Mouse (Mus musculus) lung, adult 2 months (tissue): ENCODE data around the gene Tcl1b5. TPM values are rescaled to one million over a fixed set of nuclear protein-coding genes. Genes with fewer than 3 reads are reported as not detected.

Source experiments
- DNase-seq: peaks from one replicate; pipeline ENCODE4 v3.0.0; 2022
- H3K4me1 ChIP-seq: fragments of 200-500 bp; 2 replicates; pipeline ENCODE4 v1.6.1; 2011; ENCODE audit warnings: low read length; ENCODE audit not compliant: control insufficient read depth, insufficient read depth
- H3K4me3 ChIP-seq: fragments of 200-500 bp; replicated peaks from 2 replicates; pipeline ENCODE3; 2011; ENCODE audit warnings: low read depth, mild to moderate bottlenecking, control low read depth, low read length; ENCODE audit errors: extremely low read depth
- CTCF ChIP-seq: fragments of 200-500 bp; IDR thresholded peaks from 2 replicates; pipeline ENCODE4 v1.5.1; 2011; ENCODE audit warnings: mild to moderate bottlenecking, low read length, control low read depth; ENCODE audit not compliant: insufficient read depth
- POLR2A ChIP-seq: fragments of 200-500 bp; IDR thresholded peaks from 2 replicates; pipeline ENCODE4 v1.6.1; 2011; ENCODE audit warnings: low read depth, mild to moderate bottlenecking, control low read depth, low read length, borderline replicate concordance; ENCODE audit errors: extremely low read depth
- WGBS: fragments of 180-500 bp; shearing (Covaris S2); methylation state at CpG from one replicate; pipeline ENCODE4 v1.1.7; 2018; 5-methylcytosine and 5-hydroxymethylcytosine counted together
- polyA plus RNA-seq: library from polyadenylated mRNA; depleted of rRNA; stranded (reverse); fragments of >200 nt; gene quantifications from 2 replicates; pipeline ENCODE4 v1.2.3, GENCODE M21; 2012; rRNA removed

Gene Tcl1b5
- polyA plus RNA-seq, 1 experiment, result not detected

DNA sequence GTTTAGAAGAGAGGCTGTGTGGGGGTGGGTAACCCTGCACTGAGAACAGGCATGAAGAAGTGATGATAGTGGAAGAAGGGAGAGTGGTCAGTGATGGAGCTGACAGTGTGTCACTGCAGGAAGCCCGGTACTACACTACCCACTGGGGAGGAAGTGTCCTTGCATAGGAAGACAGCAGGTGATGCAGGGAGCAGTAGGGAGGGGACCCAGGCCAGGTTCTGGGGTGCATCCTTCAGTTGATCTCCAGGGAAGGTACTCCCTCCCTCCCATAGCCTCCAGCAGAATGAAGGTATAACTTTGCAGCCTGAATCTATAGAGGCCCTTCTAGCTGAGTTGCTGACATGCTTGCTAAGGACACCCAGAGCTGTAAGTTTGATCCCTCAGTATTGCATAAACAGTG is 30.9 kb downstream of the Tcl1b5 start:
- H3K4me3 ChIP-seq, result no peak overlapping the region
- no peak for DNase-seq
- H3K4me1 ChIP-seq, result no peaks in the 10 kb centered on the region
- WGBS, result 53% methylated on average over 1 of the region's 1 CpGs
- TF ChIP-seq POLR2A (no peak), CTCF (no peak)

DNA sequence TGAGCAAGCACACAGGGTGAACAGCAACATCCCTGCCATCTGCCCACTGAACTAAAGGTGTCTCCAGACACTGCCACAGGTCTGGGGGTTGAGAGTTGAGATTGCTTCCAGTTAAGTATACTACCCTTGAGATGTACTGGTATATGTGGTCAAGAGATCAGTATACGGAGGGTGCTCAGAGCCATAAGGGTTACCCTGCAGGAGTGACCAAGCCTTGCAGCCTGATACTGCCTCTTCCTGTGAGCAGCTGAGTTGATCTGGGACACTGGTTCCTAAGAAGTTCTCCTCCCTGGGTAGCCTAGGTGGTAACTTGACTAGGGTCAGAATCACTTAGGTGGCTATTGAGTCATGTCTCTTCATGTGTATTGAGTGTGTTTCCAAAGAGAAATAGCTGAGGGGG is 32.3 kb downstream of the Tcl1b5 start:
- H3K4me1 ChIP-seq, result no peaks in the 10 kb centered on the region
- TF ChIP-seq POLR2A (no peak), CTCF (no peak)
- H3K4me3 ChIP-seq, result no peak overlapping the region
- DNase-seq, result no peak
- 87% methylated on average over 1 of the region's 1 CpGs for WGBS

DNA sequence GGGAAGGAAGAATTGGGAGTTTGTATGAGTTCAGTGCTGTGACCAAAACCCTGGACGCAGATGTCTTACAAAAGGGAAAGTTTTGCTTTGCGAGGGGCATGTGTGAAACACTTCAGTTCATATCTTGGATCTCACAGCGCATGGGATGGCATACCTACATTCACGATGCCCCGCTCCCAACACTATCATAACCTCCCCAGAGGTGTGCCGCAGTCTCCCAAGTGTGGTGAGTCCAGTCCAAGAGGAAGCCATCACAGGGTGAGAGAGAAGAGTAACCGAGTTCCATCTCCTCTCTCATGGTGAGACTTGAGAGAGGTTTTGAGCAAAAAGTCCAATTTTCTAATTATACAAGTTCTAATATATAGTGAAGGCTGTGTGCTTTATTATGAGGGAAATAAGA is 33.1 kb downstream of the Tcl1b5 start:
- Histone ChIP-seq H3K4me1 (no peaks in the 10 kb centered on the region), H3K4me3 (no peak overlapping the region)
- no peak for DNase-seq
- 89% methylated on average over 7 of the region's 7 CpGs for WGBS
- TF ChIP-seq POLR2A (no peak), CTCF (no peak)

DNA sequence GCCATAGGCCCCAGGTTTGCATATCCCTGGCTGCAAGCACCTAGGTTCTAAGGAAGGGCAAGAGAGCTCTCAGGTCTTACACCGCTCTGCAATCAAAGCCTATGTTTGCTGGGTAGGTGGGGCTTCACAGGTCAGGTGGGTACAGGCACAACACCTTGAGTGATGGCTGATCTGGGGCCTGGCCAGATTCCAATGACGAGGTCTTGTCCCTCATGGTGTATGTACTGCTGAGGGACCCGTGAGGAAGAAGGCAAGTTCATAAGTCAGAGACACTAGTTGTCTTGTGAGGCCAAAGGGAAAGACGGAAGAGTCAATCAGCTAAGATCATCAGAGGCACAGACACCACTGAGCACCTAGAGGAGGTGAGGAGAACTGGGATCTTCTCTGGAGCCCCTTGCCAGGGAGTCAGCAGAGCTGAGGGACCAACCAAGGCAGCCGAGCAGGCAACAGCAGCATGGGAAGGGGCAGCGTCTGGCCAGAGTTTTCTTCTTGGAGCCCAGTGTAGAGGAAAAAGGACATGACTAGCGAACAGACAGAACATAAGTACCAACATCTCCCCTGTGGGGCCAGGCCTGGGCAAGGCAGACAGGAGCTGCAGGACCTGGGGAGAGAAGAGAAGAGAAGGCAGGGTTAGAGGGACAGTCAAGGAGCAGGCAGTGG is 41.1 kb downstream of the Tcl1b5 start:
- no peak for TF ChIP-seq POLR2A
- no peak for TF ChIP-seq CTCF
- no peak for DNase-seq
- 82% methylated on average over 7 of the region's 7 CpGs for WGBS
- H3K4me1 ChIP-seq, result no peaks in the 10 kb centered on the region
- no peak overlapping the region for H3K4me3 ChIP-seq

DNA sequence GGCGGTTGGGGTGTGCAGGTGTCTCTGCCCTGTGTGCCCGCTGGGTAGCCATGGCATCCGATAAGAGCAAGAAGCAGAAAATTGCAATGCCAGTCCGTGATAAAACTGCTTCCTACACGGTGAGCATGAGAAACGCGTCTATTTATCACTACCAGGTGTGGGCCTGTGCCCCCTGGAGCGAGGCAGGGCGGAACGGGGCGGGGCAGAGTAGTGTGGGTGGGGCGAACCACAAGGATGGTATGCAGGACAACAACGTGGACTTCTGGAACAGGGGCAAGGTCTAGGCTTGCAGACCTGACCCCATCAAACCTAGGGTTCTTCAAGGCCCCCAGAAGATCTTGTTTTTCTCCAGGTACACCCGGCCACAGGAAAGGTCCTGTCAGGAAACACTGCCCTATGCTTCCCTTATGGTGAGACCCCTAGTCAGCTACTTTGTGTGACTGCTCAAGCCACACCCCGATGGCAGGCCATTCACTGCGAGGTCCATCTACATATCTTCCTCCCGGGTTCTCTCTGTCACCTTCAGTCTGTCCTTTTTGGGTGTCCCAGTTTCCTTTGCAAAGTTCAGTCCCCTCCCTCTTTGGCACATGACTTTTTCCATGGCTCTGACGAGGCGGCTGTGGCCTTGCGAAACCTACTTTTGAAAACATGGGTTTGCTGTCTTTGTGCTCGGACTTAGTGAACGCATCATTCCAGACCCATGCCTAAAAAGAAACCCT is 46.6 kb downstream of the Tcl1b5 start, which contains the start of gene Tcl1:
Gene Tcl1, minus strand, starts transcription at position 193 of the 719 bp plus-strand sequence.
- Histone ChIP-seq H3K4me3 (no peak within 1 kb of the TSS), H3K4me1 (no peaks in the 10 kb centered on the region)
- 83% methylated on average over 22 of the region's 22 CpGs for WGBS
- TF ChIP-seq POLR2A (no peak), CTCF (no peak)
- no peak for DNase-seq

DNA sequence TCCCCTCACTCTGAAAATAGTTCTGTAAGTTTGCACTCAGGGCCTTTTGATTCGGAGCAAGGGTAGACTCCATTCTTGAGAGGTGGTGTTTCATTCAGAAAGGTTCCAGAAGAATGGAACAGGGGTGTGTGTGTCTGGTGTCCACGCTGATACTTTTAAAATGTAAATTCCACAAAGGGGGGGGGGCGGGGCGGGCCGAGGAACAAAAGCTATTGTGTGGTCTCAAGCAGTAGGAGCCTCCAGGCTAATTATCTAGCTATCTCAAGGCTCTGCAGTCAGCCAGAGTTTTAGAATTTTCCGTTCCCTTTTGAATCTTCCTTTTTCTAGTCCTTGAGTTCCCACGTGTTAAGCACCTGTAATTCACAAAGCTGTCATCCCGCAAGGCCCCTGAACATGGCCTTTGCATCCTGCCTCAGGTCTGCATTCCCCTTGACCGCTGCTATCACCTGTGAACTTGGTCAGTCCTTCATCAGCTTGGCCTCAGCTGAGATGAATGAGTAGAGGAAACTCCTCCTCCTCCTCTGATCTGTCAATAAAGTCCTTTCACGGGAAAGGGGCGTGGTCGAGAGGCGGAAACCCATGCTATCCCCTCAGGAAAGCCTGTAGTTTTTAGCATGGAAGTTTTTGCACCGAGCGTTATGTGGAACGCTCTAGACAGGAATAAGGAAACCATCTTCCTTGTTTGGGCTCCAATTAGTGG is 48.6 kb downstream of the Tcl1b5 start:
- Histone ChIP-seq H3K4me3 (no peak overlapping the region), H3K4me1 (no peaks in the 10 kb centered on the region)
- no peak for TF ChIP-seq POLR2A
- TF ChIP-seq CTCF, result no peak
- no peak for DNase-seq
- WGBS, result 54% methylated on average over 16 of the region's 16 CpGs

Other genes starting within 250 kb of the Tcl1b5 start
- 3.5 and 3.7 TPM in 2 replicates for gene Syne3, start 166.5 kb upstream of the Tcl1b5 start, polyA plus RNA-seq
- gene Glrx5, start 143.7 kb upstream of the Tcl1b5 start, polyA plus RNA-seq, result 43.1 and 54.7 TPM in 2 replicates
- gene Tcl1b2, start 30.3 kb upstream of the Tcl1b5 start, polyA plus RNA-seq, result not detected in 2 replicates
- gene Tcl1b1, start 16.7 kb upstream of the Tcl1b5 start, polyA plus RNA-seq, result not detected in 2 replicates
- gene Tcl1b3, start 14.7 kb downstream of the Tcl1b5 start, polyA plus RNA-seq, result not detected in 2 replicates
- not detected in 2 replicates for gene Tcl1b4, start 25.6 kb downstream of the Tcl1b5 start, polyA plus RNA-seq
- not detected in 2 replicates for gene Tcl1, start 46.4 kb downstream of the Tcl1b5 start, polyA plus RNA-seq
- not detected in 2 replicates for gene Tunar, start 157.5 kb downstream of the Tcl1b5 start, polyA plus RNA-seq